Mouse (Mus musculus): ENCODE data around the gene Gm20388.
A peak's percentile ranks its signal among the peaks of the same experiment; 100 is the strongest.

DNA sequence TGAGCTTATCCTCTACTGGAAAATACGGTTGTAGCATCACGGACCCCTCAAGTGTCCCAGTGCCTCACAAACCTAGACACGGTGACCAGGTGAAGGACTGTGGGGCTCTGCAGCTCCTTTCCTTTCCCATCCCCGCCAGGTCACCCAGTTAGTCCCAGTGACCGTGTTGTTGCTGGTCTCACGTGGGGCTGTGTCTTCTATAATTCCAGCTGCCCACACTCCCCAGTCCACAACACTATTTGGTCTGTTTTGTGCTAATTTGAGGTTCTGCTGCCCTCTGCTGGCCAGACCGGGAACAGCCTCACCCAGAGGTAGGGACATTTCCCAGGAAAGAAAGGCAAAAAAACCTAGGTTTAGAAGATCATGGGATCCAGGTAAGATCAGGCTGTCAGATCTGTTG, 4439.0 kb downstream of the Gm20388 start:
- TF ChIP-seq CTCF (IDR thresholded peaks at IDR 0.05; ENCODE audit: low read depth) (peak; percentile 95), EP300 (IDR thresholded peaks at IDR 0.05; ENCODE audit: low read depth) (no peak)

Data from liver, embryonic 14.5 days (tissue).